ENCODE assay signal across 17 mouse cellular contexts in the genomic region with DNA sequence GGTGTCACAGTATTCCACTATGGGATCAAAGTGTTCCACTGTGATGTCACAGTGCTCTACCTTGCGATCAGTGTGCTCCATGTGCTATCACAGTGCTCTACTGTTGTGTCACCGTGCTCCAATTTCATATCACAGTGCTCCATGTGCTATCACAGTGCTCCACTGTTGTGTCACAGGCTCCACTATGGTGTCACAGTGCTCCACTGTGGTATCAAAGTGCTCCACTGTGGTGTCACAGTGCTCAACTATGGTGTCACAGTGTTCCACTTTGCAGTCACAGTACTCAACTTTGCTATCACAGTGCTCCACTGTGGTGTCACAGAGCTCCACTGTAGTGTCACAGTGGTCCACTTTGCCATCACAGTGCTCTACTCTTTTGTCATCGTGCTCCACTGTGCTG.
A peak's percentile ranks its signal among the peaks of the same experiment; 100 is the strongest.
DNase-seq lines count a peak whose midpoint lies in the region; ATAC-seq and TF ChIP-seq lines count a peak whose summit lies in the region.
"Had no signal": no experiment of that assay in that cellular context is flagged by ENCODE, and none has a peak within 500 bp of the region (broad histone marks: within the 10 kb centered on the region; RNA-seq: fewer than 3 reads in every experiment).

No protein-coding gene starts in this region.

- H3K4me1 ChIP-seq in kidney, embryonic 15.5 days: no peaks in the 10 kb centered on the region
- H3K4me1 ChIP-seq in kidney, adult 2 months (ENCODE audit: control insufficient read depth, insufficient read depth, low read length): no peaks in the 10 kb centered on the region
- H3K4me1 ChIP-seq in embryonic facial prominence, embryonic 10.5 days: no peaks in the 10 kb centered on the region
- no peaks in the 10 kb centered on the region for H3K4me1 ChIP-seq in liver, embryonic 11.5 days (replicated peaks; ENCODE audit: control insufficient read depth, insufficient read depth, low read length)
- H3K4me1 ChIP-seq: liver, embryonic 13.5 days; neural tube, embryonic 13.5 days had no signal

- ATAC-seq in kidney, embryonic 15.5 days (replicated peaks; ENCODE audit: low FRiP score): peak; percentile 37; the same call in 1 of the 2 replicates
- ATAC-seq in liver, embryonic 11.5 days (replicated peaks; ENCODE audit: low FRiP score): 0 out of 2 replicates have a peak, but pooled peaks have one; percentile 16
- ATAC-seq: midbrain, embryonic 16.5 days; Patski had no signal

- no peak overlapping the region for H3K4me2 ChIP-seq in kidney, embryonic 15.5 days
- H3K4me2 ChIP-seq in liver, embryonic 11.5 days: no peak overlapping the region
- H3K4me2 ChIP-seq: liver, embryonic 13.5 days; neural tube, embryonic 13.5 days had no signal

- peak; percentile 1 for DNase-seq in gastrocnemius, postnatal 10 days
- no peak for DNase-seq in gastrocnemius, adult 2 months
- no peak for DNase-seq in kidney, adult 2 months
- DNase-seq in embryonic facial prominence, embryonic 10.5 days (ENCODE audit: low spot score): peak; percentile 5
- no peak for DNase-seq in liver, embryonic 11.5 days (ENCODE audit: low spot score)
- no peak for DNase-seq in layer of hippocampus, adult 11-12 months (ENCODE audit: low spot score)
- DNase-seq in urinary bladder, postnatal 14 days (ENCODE audit: low spot score): no peak
- DNase-seq: cerebellum, adult 18-20 months; kidney, adult 9 months; liver, embryonic 13.5 days; lung, postnatal 36 days had no signal

- WGBS in kidney, embryonic 15.5 days: 90% methylated on average over 3 of the region's 3 CpGs
- 91% methylated on average over 3 of the region's 3 CpGs for WGBS in kidney, adult 2 months
- WGBS in embryonic facial prominence, embryonic 10.5 days: 79% methylated on average over 3 of the region's 3 CpGs
- WGBS in liver, embryonic 11.5 days: 85% methylated on average over 3 of the region's 3 CpGs

- no peak for TF ChIP-seq CTCF in gastrocnemius, adult 2 months (IDR thresholded peaks at IDR 0.05)
- TF ChIP-seq CTCF in kidney, adult 2 months (conservative IDR thresholded peaks at IDR 0.05; ENCODE audit: insufficient read depth, insufficient read length, low read depth, low read length): no peak

- H3K27me3 ChIP-seq in kidney, embryonic 15.5 days: no peaks in the 10 kb centered on the region
- H3K27me3 ChIP-seq in kidney, adult 2 months (replicated peaks; ENCODE audit: control insufficient read depth, insufficient read depth, low read length): no peaks in the 10 kb centered on the region
- no peaks in the 10 kb centered on the region for H3K27me3 ChIP-seq in embryonic facial prominence, embryonic 10.5 days (replicated peaks; ENCODE audit: low read depth, poor library complexity, severe bottlenecking)
- no peaks in the 10 kb centered on the region for H3K27me3 ChIP-seq in liver, embryonic 11.5 days (replicated peaks; ENCODE audit: control insufficient read depth, insufficient read depth, low read length)
- H3K27me3 ChIP-seq: liver, embryonic 13.5 days; neural tube, embryonic 13.5 days; Patski had no signal

- H3K9ac ChIP-seq in kidney, embryonic 15.5 days: no peak overlapping the region
- no peak overlapping the region for H3K9ac ChIP-seq in liver, embryonic 11.5 days (ENCODE audit: low read depth, low read length)
- H3K9ac ChIP-seq: liver, embryonic 13.5 days; neural tube, embryonic 13.5 days had no signal

- H3K9me3 ChIP-seq in kidney, embryonic 15.5 days (replicated peaks): no peaks in the 10 kb centered on the region
- no peaks in the 10 kb centered on the region for H3K9me3 ChIP-seq in embryonic facial prominence, embryonic 10.5 days
- no peaks in the 10 kb centered on the region for H3K9me3 ChIP-seq in liver, embryonic 11.5 days (ENCODE audit: control insufficient read depth, low read length)
- H3K9me3 ChIP-seq: liver, embryonic 13.5 days; neural tube, embryonic 13.5 days had no signal

- no peak for TF ChIP-seq POLR2A in kidney, adult 2 months (IDR thresholded peaks at IDR 0.05; ENCODE audit: low read depth, low read length)

- no peaks in the 10 kb centered on the region for H3K36me3 ChIP-seq in kidney, embryonic 15.5 days
- H3K36me3 ChIP-seq in kidney, adult 2 months (ENCODE audit: control insufficient read depth, insufficient read depth, low read length): no peaks in the 10 kb centered on the region
- H3K36me3 ChIP-seq in embryonic facial prominence, embryonic 10.5 days (replicated peaks): no peaks in the 10 kb centered on the region
- H3K36me3 ChIP-seq in liver, embryonic 11.5 days (ENCODE audit: control insufficient read depth, insufficient read depth, low read length): no peaks in the 10 kb centered on the region
- H3K36me3 ChIP-seq: liver, embryonic 13.5 days; neural tube, embryonic 13.5 days had no signal

- H3K27ac ChIP-seq in gastrocnemius, adult 2 months: no peak overlapping the region
- no peak overlapping the region for H3K27ac ChIP-seq in kidney, embryonic 15.5 days
- no peak overlapping the region for H3K27ac ChIP-seq in kidney, adult 2 months (ENCODE audit: insufficient read depth, low read depth, low read length)
- no peak overlapping the region for H3K27ac ChIP-seq in embryonic facial prominence, embryonic 10.5 days (replicated peaks)
- no peak overlapping the region for H3K27ac ChIP-seq in liver, embryonic 11.5 days (ENCODE audit: low read depth, low read length)
- H3K27ac ChIP-seq: heart, adult 2 months; liver, embryonic 13.5 days; neural tube, embryonic 13.5 days had no signal

- intact Hi-C loops in gastrocnemius, adult 2 months (cut with DNase I): no loop called here

- no peak overlapping the region for H3K4me3 ChIP-seq in gastrocnemius, adult 2 months
- no peak overlapping the region for H3K4me3 ChIP-seq in kidney, embryonic 15.5 days (replicated peaks)
- H3K4me3 ChIP-seq in kidney, adult 2 months (ENCODE audit: insufficient read depth, low read depth, low read length): no peak overlapping the region
- H3K4me3 ChIP-seq in embryonic facial prominence, embryonic 10.5 days: no peak overlapping the region
- no peak overlapping the region for H3K4me3 ChIP-seq in liver, embryonic 11.5 days (ENCODE audit: low read depth, low read length)
- H3K4me3 ChIP-seq: erythroblast, embryonic 14.5 days; heart, adult 2 months; liver, embryonic 13.5 days; neural tube, embryonic 13.5 days had no signal

Comparison
In these comparisons a context has a peak if more than half of its experiments do, and no peak if none do; other contexts are left out.
1. DNase-seq: peak in gastrocnemius, postnatal 10 days (single experiment) and embryonic facial prominence, embryonic 10.5 days (single experiment); none in gastrocnemius, adult 2 months (single experiment), kidney, adult 2 months (single experiment), liver, embryonic 11.5 days (single experiment), layer of hippocampus, adult 11-12 months (single experiment) and urinary bladder, postnatal 14 days (single experiment).